Mouse (Mus musculus) ovary, postnatal 14 days (tissue): ENCODE results near the gene Elf3.
"Not testable (repeated sequence)": the region's sequence is repeated elsewhere in the genome, so short reads cannot be mapped to it uniquely, and the experiment has no call there.

ENCODE experiments used
- DNase-seq: peaks from one replicate; pipeline ENCODE4 v3.0.0; 2022; ENCODE audit warnings: low spot score

Gene Elf3

DNA sequence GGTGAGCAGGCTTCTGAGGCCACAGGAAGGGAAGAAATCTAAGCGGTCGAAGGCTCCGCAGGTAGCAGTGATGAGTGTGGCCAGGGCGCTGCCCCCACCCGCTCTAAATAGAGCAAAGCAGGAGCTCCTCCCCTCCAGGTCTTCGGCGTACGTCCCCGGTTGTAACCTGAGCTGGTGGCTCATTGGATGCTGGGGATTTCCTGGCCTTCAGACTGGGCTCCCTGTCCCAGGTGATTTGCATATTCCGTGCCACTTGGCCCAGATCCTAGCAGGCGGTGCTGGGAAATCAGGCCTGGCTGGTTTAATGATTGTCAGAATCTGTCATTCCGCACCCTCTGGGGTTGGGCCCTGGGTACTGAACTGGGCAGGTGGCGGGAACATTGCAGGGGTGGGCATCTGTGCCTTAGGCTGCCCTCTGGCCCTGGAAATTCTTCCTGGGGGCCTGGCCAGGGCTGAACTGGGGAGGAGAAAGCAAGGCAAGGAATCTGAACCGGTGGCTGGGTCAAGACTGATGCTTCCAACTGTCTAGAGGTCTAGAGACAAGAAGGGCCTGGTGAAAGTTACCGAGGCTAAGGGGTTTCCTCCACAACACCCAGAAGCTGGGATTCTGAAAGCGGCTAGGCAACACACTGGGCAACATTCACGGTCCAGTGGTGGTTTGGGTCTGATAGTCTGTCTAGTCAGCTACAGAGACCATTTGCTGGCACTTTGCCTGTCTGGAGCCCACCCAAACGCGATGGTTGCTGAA lies at the start of gene Elf3:
Gene Elf3, minus strand, starts transcription at position 189 of the 748 bp plus-strand sequence.
- DNase-seq: peak; percentile 51

DNA sequence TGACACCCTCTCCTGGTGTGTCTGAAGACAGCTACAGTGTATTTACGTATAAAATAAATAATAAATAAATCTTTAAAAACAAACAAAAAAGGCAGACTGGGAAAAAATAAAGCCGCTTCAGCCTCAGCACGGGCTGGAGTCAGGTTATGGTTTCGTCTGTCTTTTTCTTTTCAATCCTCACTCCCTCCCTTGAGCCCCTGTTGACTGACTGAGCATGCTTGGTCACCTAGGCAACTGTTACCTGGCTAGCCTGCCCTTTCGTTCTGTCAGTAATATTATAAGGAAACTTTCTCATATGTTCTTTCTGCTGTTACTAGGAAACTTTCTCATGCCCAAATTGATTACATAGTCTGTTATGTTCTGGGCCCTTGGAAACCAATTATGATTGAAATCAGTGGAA lies 32.5 kb upstream of the Elf3 start:
- no peak for DNase-seq

DNA sequence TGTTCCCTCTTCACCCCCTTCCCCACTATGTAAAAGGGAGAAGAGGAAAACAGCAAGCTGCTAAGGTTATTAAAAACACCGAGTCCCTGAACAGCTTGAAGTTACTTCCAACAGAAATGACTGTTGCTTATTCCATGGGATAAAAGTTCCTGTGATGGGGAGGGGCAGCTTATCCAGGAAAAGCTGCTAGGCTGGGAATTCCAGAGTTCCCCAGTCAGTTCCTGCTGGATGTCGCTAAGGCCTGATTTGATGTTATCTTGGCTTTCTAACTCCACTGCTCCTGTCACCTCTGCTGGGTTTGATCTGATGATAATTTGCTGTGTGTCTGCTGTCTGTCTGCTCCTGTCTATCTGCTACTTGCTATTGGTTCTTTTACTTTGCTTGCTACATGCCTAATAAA lies 27.9 kb upstream of the Elf3 start:
- DNase-seq: no peak

DNA sequence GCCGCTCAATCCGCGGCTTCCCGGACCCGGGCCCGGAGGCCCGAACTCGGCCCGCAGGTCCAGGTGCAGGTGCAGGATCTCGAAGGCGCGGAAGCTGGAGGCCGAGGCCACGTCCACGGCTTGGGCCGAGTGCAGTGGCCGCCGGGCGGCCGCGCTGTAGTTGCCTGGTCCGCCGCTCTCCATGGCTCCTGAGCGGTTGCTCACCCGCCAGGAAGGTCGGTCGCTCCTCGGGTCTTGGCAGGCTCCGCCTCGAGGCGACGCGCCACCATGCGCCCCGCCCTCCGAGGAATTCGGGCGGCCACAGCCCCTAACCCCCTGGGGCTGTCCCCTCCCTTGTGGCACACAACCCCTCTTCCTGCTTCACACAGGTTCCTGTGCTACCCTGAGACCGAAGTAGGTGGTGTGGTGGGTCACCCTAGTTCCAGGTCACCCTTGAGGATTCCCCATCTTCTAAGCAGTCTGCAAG lies 25.5 kb upstream of the Elf3 start, which contains the start of gene Rnpep:
Gene Rnpep, minus strand, starts transcription at position 259 of the 466 bp plus-strand sequence.
- DNase-seq: peak; percentile 62

DNA sequence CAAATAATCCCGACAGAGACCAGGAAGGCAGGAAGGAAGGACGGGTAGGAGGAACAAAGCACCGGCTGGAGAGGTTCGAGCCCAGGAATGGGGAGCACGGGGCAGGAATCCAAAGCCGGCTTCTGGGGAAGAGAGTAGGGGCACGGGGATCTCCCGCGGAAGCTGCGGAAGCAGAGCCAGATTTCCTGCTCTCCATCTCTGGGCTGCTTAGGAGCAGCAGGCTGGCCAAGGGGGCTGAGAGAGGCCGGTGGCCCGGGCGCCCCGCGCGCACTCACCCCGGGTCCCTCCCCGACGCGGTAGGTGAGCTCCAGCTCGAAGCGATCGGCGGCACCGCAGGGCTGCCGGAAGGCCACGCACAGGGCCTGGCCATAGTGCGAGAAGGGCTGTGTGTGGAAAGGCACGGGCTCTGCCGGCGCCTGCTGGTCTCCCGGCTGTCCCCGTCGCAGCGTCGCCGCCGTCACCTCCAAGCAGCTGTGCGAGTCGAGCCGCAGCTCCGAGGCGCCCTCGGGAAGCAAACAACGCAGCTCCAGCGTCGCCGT lies 25.0 kb upstream of the Elf3 start:
- DNase-seq: no peak

DNA sequence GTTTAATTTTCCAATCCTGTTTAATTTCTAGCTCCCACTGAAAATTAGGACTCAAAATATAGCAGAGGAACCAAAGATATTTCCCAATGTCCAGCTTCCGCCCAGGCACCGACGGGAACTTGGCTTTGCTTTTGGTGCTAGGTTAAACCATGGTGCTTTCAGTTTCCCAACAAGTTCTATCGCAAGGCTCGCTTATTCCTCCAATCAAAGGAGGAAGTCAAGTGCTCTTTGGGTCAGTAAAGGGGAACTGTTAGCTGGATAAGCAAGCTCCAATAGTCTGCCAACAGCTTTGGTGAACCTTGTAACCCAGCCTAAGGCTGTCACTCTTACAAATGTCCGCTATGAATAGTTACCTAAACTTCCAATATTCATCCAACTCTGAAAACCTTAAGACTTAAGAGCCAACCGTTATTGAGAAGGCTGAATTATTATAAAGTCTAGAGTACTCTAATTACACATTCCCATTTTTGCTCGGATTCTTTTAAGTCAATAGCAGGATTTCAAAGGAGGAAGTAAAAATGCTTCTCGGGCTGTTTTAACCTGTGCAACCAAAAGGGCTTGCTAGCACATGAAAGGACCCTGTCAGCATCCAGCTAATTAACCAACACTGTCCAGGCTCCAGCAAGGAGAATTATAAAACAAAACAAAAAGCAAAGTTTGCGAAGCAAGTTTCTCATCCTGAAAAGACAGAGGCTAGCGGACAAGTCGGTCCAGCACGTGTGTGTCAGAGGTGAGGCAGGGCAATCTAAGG lies 24.3 kb upstream of the Elf3 start:
- no peak for DNase-seq

DNA sequence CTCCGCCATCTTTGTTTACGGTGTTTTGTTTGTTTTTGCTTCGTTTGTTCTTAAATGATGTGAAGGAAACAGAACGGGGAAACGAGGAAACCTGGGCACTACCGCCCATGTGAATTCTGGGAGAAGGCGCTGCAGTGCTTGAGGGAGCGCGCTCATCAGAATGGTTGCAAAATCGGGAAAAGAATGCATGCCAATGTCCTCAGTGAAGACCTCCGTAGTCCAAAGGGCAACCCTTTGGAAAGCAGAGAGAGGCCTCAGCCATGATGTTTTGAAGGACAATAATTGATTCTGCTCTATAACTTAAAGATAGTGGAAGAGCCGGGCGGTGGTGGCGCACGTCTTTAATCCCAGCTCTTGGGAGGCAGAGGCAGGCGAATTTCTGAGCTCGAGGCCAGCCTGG lies 23.5 kb upstream of the Elf3 start:
- DNase-seq: no peak

DNA sequence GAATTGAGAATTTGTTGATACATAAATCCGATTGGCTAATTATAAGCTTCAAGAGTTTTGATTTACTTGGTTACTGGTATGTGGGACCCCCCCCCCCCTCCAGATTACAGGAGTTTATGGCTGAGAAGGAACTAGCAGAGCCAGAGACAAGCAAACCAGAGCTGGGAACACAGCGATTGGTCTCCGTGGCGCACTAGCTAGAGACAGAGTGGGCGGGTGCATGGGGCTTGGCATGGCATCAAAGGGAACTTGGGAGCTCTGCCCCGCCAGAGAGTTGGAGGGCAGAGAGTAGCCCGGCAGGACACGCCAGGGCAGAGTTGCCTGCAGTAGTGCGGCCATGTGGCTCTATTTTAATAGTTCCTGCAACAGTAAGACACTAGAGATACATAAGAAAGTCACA lies 22.3 kb upstream of the Elf3 start:
- DNase-seq: peak; percentile 61

DNA sequence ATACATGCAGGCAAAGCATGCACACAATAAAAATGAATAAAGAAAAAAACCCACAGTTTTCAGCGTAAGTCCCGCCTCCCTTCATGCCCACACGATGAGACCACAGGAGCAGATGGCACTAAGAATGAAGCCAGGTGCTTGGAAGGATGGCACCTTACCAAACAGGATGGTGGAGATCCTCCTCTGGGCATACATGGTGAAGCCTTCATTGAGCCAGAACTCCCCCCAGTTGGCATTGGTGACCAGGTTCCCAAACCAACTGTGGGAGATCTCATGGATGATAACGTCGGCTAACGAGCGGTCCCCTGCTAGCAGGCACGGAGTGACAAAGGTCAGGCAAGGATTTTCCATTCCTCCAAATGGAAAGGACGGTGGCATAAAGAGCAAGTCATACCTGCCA lies 13.0 kb upstream of the Elf3 start:
- DNase-seq: no peak

DNA sequence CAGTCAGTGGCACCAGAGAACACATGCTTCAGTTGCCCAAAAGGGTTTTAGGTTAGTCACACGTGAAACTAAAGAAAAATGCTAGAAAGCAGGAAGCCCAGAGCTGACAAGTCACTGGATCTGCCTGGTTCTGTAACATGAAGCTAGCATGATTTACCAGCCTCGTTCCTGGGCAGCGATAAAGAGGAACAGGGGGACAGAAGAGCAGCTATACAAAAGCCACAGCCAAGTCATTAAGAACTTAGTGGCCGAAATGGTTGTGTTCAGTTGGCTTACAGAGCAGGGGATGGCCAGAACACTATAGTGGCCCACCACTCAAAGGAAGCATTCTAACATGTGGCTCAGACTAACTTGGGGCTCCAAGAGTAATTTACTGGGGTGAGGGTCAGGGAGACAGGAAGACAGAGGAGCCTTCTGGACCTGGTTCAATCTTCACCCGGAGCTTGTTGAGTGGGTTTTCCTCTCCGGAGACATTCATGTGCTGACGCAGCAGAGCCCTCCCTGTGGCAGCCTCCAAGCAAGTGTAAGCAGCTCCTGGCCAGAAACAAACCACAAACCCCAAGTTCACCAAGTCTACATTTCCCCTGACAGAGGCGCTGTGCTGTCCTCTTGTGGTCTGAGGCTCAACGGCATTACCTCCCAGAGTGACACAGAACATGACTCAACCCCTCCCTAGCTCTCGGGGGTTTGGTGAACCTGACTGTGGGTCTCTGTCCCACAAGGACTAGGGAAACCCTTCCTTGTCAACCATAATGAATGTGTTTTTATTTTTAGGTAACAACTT lies 9.5 kb upstream of the Elf3 start:
- no peak for DNase-seq

DNA sequence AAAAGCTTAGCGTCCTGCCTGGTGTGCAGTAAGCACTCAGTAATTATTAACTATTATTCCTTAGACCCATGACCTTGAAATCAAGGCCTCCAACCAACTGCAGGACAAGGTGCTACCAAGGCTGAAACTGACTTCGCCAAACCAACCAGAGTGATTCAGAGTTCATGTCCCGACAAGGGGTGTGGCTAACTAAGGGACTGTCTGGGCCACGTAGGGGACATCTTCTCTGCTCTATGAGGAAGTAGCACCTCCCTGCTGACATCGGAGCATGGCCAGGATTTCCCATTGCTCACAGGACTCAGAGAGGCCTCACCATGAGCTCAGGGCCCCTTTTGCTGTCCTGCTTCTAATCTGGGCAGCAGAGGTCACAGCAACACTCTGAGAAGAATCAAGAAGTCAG lies 7.5 kb upstream of the Elf3 start:
- DNase-seq: no peak

DNA sequence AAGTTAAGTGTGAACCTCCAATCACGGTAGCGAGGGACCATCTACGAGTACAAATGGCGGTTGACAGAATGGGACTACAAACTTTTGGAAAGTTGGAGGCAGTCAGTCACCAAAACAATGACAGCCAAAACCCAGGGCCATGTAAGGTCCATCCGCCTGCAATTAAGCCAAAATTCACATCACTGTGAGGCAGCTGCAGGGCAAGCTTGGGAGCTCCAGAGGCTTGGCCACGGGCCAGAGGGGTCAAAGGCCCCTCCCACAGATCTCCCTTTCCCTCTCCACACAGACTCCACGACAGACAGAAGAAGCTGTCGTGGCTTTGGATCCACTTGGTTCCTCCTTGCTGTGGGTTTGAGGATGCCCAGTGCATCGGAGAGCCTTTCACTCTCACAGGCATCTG lies 4.9 kb upstream of the Elf3 start:
- DNase-seq: no peak

DNA sequence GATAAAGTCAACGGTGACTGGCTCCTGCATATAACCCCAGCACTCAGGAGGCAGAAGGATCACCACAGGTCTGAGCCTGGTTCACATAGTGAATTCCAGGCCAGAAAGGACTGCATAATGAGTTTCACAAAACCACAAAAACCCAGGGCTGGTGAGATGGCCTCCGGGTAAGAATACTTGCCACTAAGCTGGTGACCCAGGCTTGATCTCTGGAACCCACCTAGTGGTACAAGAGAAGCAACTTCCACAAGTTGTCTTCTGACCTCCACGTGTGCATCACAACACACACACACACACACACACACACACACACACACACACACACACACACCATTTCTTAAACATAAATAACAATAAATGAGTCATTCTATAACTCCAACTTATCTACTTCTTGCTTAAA lies 4.0 kb upstream of the Elf3 start:
- no peak for DNase-seq

DNA sequence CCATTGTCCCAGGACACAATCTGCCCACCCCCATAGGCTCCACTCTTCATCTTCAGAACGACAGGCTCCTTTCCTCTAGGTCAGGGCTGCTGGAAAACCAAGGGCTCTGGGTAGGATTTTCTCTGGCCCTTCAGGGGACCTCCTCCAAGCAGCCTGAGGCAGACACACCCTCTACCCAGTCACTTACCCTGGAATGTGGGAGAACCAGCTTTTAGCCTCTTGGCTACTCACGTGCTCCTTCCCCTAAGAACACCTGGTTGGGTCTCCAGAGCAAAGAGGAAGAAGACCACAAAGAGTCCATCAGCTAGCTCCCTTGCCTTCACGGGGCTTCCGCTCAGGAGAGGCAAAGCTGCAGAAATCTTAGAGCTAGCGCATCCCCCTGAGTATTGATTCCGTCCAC lies 2.6 kb upstream of the Elf3 start:
- no peak for DNase-seq

DNA sequence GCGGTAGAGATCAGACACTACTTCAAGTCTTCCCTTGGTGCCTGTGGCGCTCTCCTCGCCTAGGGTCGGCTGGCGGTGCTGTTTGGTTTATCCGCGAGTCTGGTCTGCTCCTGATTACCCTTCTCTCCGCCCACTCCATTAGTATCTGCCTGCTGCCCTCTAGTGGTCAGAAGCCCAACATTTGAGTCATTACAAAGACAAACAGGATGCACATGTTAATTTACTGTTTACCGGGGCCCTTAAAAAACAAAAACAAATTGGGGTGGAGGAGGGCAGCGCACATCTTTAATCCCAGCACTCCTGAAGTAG lies 714 bp upstream of the Elf3 start:
- DNase-seq: peak; percentile 87

DNA sequence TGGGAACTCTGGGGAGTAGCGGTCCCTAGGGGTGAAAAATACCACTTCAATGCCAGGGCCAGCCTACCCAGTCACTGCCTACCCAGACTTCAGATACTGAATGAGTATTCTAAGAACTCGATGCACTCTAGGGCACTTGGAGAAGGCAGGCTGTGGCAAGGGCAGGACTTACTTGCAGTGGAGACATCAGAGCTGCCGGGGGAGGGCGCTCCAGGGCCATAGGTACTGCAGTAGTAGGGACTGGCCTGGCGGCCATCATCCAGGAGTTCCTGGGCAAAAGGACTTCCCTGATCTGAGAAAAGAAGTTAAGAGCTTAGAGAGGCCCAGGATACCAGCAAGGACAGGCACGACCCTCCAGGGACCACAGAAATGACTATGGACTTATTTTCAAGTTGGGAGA lies 2.1 kb downstream of the Elf3 start:
- DNase-seq: no peak

DNA sequence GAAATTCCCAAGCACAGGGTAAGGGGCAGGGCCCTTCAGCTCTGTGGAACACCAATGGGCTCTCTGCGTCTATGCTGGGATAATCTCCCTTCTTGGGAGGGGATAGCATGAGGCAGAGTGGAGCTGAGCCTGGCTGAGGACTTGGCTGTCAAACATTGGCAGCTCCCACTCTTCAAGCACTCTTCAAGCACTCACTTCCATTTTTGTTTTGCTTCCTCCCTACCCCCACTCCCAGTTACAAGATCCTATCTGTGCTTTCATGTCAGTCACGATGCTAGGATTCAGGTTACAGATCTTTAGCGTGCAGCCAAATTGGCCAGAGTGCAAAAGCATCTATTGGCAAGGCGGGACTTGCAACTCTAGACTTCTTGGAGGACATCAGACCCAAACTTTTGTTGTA lies 5.5 kb downstream of the Elf3 start:
- no peak for DNase-seq

DNA sequence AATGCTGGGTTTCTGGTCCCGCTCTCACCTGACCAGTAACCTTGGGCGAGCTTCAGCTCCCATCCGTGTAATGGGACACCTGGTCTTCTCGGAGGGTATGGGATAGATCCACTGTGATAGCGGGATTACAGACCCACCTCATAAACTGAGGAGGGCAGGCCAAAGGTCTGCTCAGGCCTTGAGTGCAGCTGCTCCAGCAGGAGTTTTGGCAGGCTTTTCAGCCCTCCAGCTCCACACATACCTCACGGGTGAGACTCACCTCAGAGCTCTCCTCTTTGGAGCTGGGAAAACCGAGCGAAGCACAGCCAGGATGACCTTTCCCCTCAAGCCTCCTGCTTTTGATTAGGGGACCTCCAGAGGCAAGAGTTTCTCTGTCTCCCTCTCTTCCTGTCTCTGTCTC lies 7.0 kb downstream of the Elf3 start:
- DNase-seq: no peak

DNA sequence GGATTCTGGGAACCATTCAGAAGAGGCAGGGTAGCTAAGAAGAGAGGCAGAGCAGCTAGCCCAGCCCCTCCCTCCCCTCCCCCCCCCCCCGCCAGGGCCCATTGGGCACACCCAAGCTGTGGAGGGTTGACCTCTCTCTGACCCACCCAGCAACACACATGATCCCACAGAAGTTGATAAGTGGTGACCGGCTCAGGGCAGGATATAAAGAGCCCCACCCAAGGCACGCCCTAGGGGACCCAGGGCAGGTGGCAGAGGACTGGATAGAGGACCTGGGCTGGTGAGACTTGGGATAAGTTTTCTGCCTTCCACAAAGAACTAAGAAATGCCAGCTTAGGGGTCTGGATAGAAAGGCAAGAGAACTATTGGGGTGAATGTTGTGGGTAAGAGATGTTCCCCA lies 7.7 kb downstream of the Elf3 start:
- no peak for DNase-seq

DNA sequence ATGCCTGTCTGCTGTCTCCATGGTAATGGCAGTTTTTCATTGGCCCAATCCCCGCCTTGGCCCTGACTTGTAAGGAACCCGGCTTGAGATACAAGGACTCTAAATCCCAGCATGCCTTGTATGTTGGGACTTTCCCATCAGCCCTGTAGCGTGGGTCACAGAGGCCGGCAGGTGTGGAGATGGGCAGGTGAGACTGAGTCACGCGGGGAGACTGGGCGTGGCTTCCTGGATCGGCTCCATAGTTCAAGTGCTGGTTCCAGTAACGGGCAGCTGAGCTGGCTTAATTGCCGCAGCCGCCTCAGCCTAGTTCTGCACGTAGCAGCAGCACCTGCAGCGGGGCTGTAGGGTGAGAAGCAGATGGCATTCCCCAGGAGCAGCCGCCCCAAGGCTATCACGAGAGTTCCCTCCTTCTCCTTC lies 9.9 kb downstream of the Elf3 start:
- DNase-seq: peak; percentile 39

DNA sequence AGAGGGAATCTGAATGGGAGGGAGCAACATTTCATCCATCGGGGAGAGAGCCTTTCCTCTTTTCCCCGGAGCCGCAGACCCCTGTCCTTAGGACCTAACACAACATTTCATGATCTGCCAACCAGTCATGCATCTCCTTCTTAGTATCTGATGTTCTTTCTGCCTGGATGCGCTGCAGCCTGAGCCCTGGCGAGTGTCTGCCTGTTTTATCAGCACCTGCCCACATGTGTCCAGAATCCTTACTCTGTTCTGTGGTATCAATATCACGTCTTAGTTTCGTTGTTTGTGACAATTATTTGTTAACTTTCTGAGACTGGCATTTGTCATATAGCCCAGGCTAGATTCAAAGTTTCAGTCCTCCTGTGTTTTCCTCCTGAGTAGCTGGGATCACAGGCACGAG lies 14.4 kb downstream of the Elf3 start:
- DNase-seq: no peak

DNA sequence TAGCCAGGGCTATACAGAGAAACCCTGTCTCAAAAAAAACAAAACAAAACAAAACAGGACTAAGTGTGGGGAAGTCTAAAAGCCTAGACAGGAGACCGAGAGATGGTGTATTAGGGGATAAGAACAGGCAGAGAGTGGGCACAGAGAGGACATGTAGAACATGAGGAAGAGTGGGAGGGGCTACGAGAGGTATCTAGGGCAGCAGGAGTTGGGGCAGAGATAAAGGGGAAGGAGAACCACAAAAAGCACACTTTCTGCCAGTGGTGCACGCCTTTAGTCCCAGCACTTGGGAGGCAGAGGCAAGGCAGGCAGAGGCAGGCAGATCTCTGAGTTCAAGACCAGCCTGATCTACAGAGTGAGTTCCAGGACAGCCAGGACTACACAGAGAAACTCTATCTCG lies 18.2 kb downstream of the Elf3 start:
- DNase-seq: not testable (repeated sequence)
